Mouse (Mus musculus) heart, postnatal 25 days (tissue): ENCODE measurements around the gene Rps19bp1. TPM values are rescaled to one million over a fixed set of nuclear protein-coding genes. Genes with fewer than 3 reads are reported as not detected.

Experiments
- DNase-seq: peaks from one replicate; pipeline ENCODE4 v3.0.0; 2022; ENCODE audit warnings: low spot score
- intact Hi-C: fragments of 180-260 bp; cut with DNase I; formaldehyde crosslinking; loops from one replicate; pipeline ENCODE4 v1.15.1; 2025
- total RNA-seq, 2 experiments: library from RNA; stranded (reverse); gene quantifications; 2 replicates each; pipeline ENCODE4 v1.2.3; 2021

Rps19bp1 gene
- total RNA-seq, 2 experiments from 2014 or later = 15.5 to 15.9 TPM

GRCm38 (mm10) chr15:80225796-80226195, 38.3 kb downstream of the Rps19bp1 start:
- DNase-seq = no peak
- intact Hi-C loops = loop anchor here (5.0 to 10.0 kb wide), 3 partner anchors 37 to 281 kb away; partner anchors contain the start of genes Rps19bp1 and Tab1

GRCm38 (mm10) chr15:80225208-80225607, 38.9 kb downstream of the Rps19bp1 start:
- intact Hi-C loops = loop anchor here (5.0 to 10.0 kb wide), 3 partner anchors 37 to 280 kb away; partner anchors contain the start of genes Rps19bp1 and Tab1
- no peak for DNase-seq

- no peak for DNase-seq
- intact Hi-C loops = loop anchor here (5.0 to 10.0 kb wide), 2 partner anchors 131 to 279 kb away; partner anchors contain the start of genes Rpl3 and Syngr1
Observed at GRCm38 (mm10) chr15:80223751-80224150, 40.4 kb downstream of the Rps19bp1 start.

- intact Hi-C loops = loop anchor here (5.0 to 10.0 kb wide), 2 partner anchors 129 to 276 kb away; partner anchors contain the start of genes Rpl3 and Syngr1
- DNase-seq = no peak
Observed at GRCm38 (mm10) chr15:80221031-80221430, 43.1 kb downstream of the Rps19bp1 start.

GRCm38 (mm10) chr15:80219705-80220657, 44.1 kb downstream of the Rps19bp1 start:
- intact Hi-C loops = loop anchor here (5.0 to 10.0 kb wide), 2 partner anchors 128 to 275 kb away; partner anchors contain the start of genes Rpl3 and Syngr1
- no peak for DNase-seq

- intact Hi-C loops = no loop called here
- no peak for DNase-seq
Observed at GRCm38 (mm10) chr15:80219211-80219610, 44.9 kb downstream of the Rps19bp1 start.

GRCm38 (mm10) chr15:80217476-80217875, 46.6 kb downstream of the Rps19bp1 start:
- intact Hi-C loops = no loop called here
- DNase-seq = no peak

GRCm38 (mm10) chr15:80216480-80216820, 47.7 kb downstream of the Rps19bp1 start:
- no peak for DNase-seq
- intact Hi-C loops = no loop called here

GRCm38 (mm10) chr15:80215716-80216479, 48.2 kb downstream of the Rps19bp1 start:
- intact Hi-C loops = no loop called here
- DNase-seq = no peak

GRCm38 (mm10) chr15:80213688-80214087, 50.4 kb downstream of the Rps19bp1 start:
- no peak for DNase-seq
- intact Hi-C loops = no loop called here

Other genes with a start within 250 kb of the Rps19bp1 start
- gene Pdgfb, start 249.3 kb downstream of the Rps19bp1 start, total RNA-seq = 10 to 100 TPM; 24.5 to 33.8 TPM
- 10 to 100 TPM; 77.5 to 92.2 TPM for gene Syngr1, start 173.0 kb downstream of the Rps19bp1 start, total RNA-seq
- gene Rpl3, start 172.4 kb downstream of the Rps19bp1 start, total RNA-seq = 100 to 1,000 TPM; 154 to 183 TPM
- 10 to 100 TPM; 23.7 to 26.5 TPM for gene Tab1, start 131.2 kb downstream of the Rps19bp1 start, total RNA-seq
- 1 to 10 TPM; 1.5 to 1.6 TPM for gene Mgat3, start 90.6 kb downstream of the Rps19bp1 start, total RNA-seq
- gene Mief1, start 30.3 kb downstream of the Rps19bp1 start, total RNA-seq = 10 to 100 TPM; 29.2 to 32.3 TPM
- gene AC140267.1, start 28.5 kb downstream of the Rps19bp1 start, total RNA-seq = 10 to 100 TPM; 16.1 to 21.0 TPM
- 10 to 100 TPM; 58.3 to 81.7 TPM for gene Atf4, start 9.1 kb downstream of the Rps19bp1 start, total RNA-seq
- gene Cacna1i, start 22.9 kb upstream of the Rps19bp1 start, total RNA-seq = under 1 TPM in 1 of 2 experiments, not detected in 1; 0.36 TPM